Comparison of ENCODE assay signal across 18 mouse cellular contexts in the genomic region with DNA sequence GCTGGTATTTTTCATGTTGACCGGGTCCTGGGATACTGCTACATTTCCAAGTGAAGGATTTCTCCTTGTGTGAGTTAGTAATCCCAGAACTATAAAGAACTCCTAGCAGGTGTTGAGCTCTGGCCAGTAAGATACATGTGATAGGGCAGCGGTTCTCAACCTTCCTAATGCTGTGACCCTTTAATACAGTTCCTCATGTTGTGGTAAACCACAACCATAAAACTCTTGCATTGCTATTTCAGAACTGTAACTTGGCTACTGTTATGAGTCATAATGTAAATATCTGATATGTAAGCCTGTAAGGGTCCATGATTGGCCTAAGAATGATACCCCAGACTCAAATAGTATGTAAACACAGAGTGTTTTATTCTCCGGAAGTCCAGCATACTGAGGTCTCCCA.
"Had no signal": no experiment of that assay in that cellular context is flagged by ENCODE, and none has a peak within 500 bp of the region (broad histone marks: within the 10 kb centered on the region; RNA-seq: fewer than 3 reads in every experiment).

No protein-coding gene starts in this region.

- H3K36me3 ChIP-seq: kidney, embryonic 15.5 days; liver, embryonic 13.5 days; midbrain, embryonic 10.5 days; midbrain, embryonic 13.5 days had no signal

- H3K27me3 ChIP-seq: kidney, embryonic 15.5 days; liver, embryonic 13.5 days; midbrain, embryonic 13.5 days had no signal

- ATAC-seq: midbrain, embryonic 13.5 days; midbrain, embryonic 16.5 days had no signal

- H3K4me2 ChIP-seq: kidney, embryonic 15.5 days; liver, embryonic 13.5 days; midbrain, embryonic 13.5 days had no signal

- H3K9me3 ChIP-seq: kidney, embryonic 15.5 days; liver, embryonic 13.5 days; midbrain, embryonic 10.5 days; midbrain, embryonic 13.5 days had no signal

- H3K9ac ChIP-seq: kidney, embryonic 15.5 days; liver, embryonic 13.5 days; midbrain, embryonic 13.5 days had no signal

- H3K27ac ChIP-seq: kidney, embryonic 15.5 days; left cerebral cortex, adult 2 months; liver, embryonic 13.5 days; midbrain, embryonic 10.5 days; midbrain, embryonic 13.5 days had no signal

- H3K4me1 ChIP-seq: liver, embryonic 13.5 days had no signal

- DNase-seq: kidney, adult 8-10 months; kidney, postnatal 10 days; kidney, postnatal 36 days; layer of hippocampus, postnatal 36 days; liver, embryonic 13.5 days; lung, adult 2 months; lung, postnatal 14 days; lung, postnatal 4 days; thymus, adult 2 months; thymus, postnatal 14 days; thymus, postnatal 4 days had no signal

- H3K4me3 ChIP-seq: kidney, embryonic 15.5 days; left cerebral cortex, adult 2 months; liver, embryonic 13.5 days; megakaryocyte, embryonic 14.5 days; midbrain, embryonic 10.5 days; midbrain, embryonic 13.5 days; myocyte had no signal
